Mouse (Mus musculus): ENCODE results near the gene Reep1. TPM values are rescaled to one million over a fixed set of nuclear protein-coding genes. Genes with fewer than 3 reads are reported as not detected.

Reep1 gene
- 37.1 and 40.9 TPM in 2 replicates for polyA plus RNA-seq (2021; fragmentation: Nextera tagmentation)
- long read RNA-seq, experiment 1, transcript Reep1-201 (7 exons, 3,924 nt): major isoform, 414 of 483 reads
- long read RNA-seq, experiment 1, partial matches to known transcripts: 51 of 483 reads
- long read RNA-seq, experiment 1, other reads (novel, unspliced or antisense): 18 of 483 reads
- long read RNA-seq, experiment 2, transcript Reep1-201 (7 exons, 3,924 nt): major isoform, 47 of 82 reads
- long read RNA-seq, experiment 2, partial matches to known transcripts: 7 of 82 reads
- long read RNA-seq, experiment 2, other reads (novel, unspliced or antisense): 28 of 82 reads

GRCm38 (mm10) chr6:71707511-71708501, at the start of gene Reep1:
Gene Reep1, plus strand, starts transcription at chr6:71707561.

GRCm38 (mm10) chr6:71826869-71827268, 119.5 kb downstream of the Reep1 start, which contains the start of gene Mrpl35:
Gene Mrpl35, minus strand, starts transcription at chr6:71826969.

GRCm38 (mm10) chr6:71830690-71831580, 123.6 kb downstream of the Reep1 start, which contains the start of gene Immt:
Gene Immt, plus strand, starts transcription at chr6:71831331.

Other genes with a start within 250 kb of the Reep1 start
- gene Rnf103, start 213.7 kb upstream of the Reep1 start, polyA plus RNA-seq (2021; fragmentation: Nextera tagmentation): 7.3 and 25.7 TPM in 2 replicates
- 103 and 112 TPM in 2 replicates for gene Chmp3, start 163.8 kb upstream of the Reep1 start, polyA plus RNA-seq (2021; fragmentation: Nextera tagmentation)
- gene Kdm3a, start 74.6 kb upstream of the Reep1 start, polyA plus RNA-seq (2021; fragmentation: Nextera tagmentation): 4.7 and 4.9 TPM in 2 replicates
- 34.4 and 49.6 TPM in 2 replicates for gene Mrpl35, start 119.4 kb downstream of the Reep1 start, polyA plus RNA-seq (2021; fragmentation: Nextera tagmentation)
- gene Immt, start 123.8 kb downstream of the Reep1 start, polyA plus RNA-seq (2021; fragmentation: Nextera tagmentation): 89.4 and 111 TPM in 2 replicates
- gene Ptcd3, start 201.2 kb downstream of the Reep1 start, polyA plus RNA-seq (2021; fragmentation: Nextera tagmentation): 20.1 and 24.7 TPM in 2 replicates
- 3.6 and 6.1 TPM in 2 replicates for gene Polr1a, start 201.5 kb downstream of the Reep1 start, polyA plus RNA-seq (2021; fragmentation: Nextera tagmentation)

Measured in left cerebral cortex, adult 6 months (tissue).